Mouse (Mus musculus) cerebellum, adult 9-11 months (tissue): ENCODE data around the gene Fam228b.
"Not testable (repeated sequence)": the region's sequence is repeated elsewhere in the genome, so short reads cannot be mapped to it uniquely, and the experiment has no call there.

ENCODE experiments used
- DNase-seq: peaks from one replicate; pipeline ENCODE4 v3.0.0; 2022

Fam228b gene

GRCm38 (mm10) chr12:4740823-4741222, 28.2 kb downstream of the Fam228b start:
- no peak for DNase-seq

GRCm38 (mm10) chr12:4738031-4738576, 31.0 kb downstream of the Fam228b start, which contains the start of gene Fam228a:
Gene Fam228a, minus strand, starts transcription at chr12:4738430.
- DNase-seq, result no peak

GRCm38 (mm10) chr12:4732332-4732731, 36.7 kb downstream of the Fam228b start:
- no peak for DNase-seq

GRCm38 (mm10) chr12:4731629-4732028, 37.4 kb downstream of the Fam228b start:
- DNase-seq, result no peak

GRCm38 (mm10) chr12:4729165-4729564, 39.9 kb downstream of the Fam228b start:
- DNase-seq, result no peak

GRCm38 (mm10) chr12:4719762-4720754, 49.0 kb downstream of the Fam228b start:
- no peak for DNase-seq

GRCm38 (mm10) chr12:4719066-4719761, 49.9 kb downstream of the Fam228b start:
- DNase-seq, result no peak

- no peak for DNase-seq
These were observed 51.6 kb downstream of the Fam228b start for GRCm38 (mm10) chr12:4717417-4717816.

- no peak for DNase-seq
These were observed 53.5 kb downstream of the Fam228b start for GRCm38 (mm10) chr12:4715606-4716005.

GRCm38 (mm10) chr12:4713361-4713760, 55.7 kb downstream of the Fam228b start:
- no peak for DNase-seq

GRCm38 (mm10) chr12:4709926-4710325, 59.1 kb downstream of the Fam228b start:
- DNase-seq, result no peak

- no peak for DNase-seq
These were observed 60.0 kb downstream of the Fam228b start for GRCm38 (mm10) chr12:4708881-4709604.

GRCm38 (mm10) chr12:4708296-4708695, 60.8 kb downstream of the Fam228b start:
- DNase-seq, result no peak

- no peak for DNase-seq
These were observed 61.5 kb downstream of the Fam228b start for GRCm38 (mm10) chr12:4707488-4708017.

- no peak for DNase-seq
These were observed 62.2 kb downstream of the Fam228b start for GRCm38 (mm10) chr12:4706901-4707300.

- no peak for DNase-seq
These were observed 62.9 kb downstream of the Fam228b start for GRCm38 (mm10) chr12:4706175-4706574.

GRCm38 (mm10) chr12:4705626-4706025, 63.4 kb downstream of the Fam228b start:
- not testable (repeated sequence) for DNase-seq

GRCm38 (mm10) chr12:4694534-4694933, 74.5 kb downstream of the Fam228b start:
- no peak for DNase-seq

GRCm38 (mm10) chr12:4691193-4691592, 77.9 kb downstream of the Fam228b start:
- DNase-seq, result no peak
